Mouse (Mus musculus): Measurements from ENCODE around the gene Rap1gap. TPM values are rescaled to one million over a fixed set of nuclear protein-coding genes. Genes with fewer than 3 reads are reported as not detected.

Rap1gap gene
- polyA plus RNA-seq, 1 experiment from 2014 or later, result 3.3 TPM

DNA sequence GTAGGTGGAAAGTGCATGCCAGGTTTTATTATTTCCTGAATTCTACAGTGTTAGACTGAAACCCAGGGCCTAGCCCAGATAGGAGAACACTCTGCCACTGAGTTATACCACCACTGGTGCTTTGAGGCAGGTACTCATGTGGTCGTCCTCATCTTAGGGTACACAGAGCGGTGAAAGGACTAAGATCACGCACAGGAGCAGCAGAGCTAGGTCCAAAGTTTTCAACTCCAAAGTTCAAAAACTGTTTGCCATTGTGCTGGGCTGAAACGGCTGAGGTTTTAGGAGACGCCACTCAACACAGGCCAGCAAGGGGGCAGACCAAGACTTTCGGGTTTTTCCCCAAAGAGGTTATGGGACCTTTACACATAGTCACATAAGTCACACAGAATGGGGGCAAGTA lies 110.0 kb downstream of the Rap1gap start:
- no peak for ATAC-seq (replicated peaks; ENCODE audit: insufficient number of reproducible peaks, low FRiP score, low TSS enrichment)
- H3K4me2 ChIP-seq, result no peak overlapping the region
- H3K9me3 ChIP-seq (replicated peaks; ENCODE audit: control insufficient read depth, low read length), result no peaks in the 10 kb centered on the region
- no peak overlapping the region for H3K4me3 ChIP-seq (ENCODE audit: low read depth, low read length)
- H3K4me1 ChIP-seq (ENCODE audit: control insufficient read depth, insufficient read depth, low read length), result peaks cover 6% of the 10 kb centered on the region; the same call in 1 of the 2 replicates
- WGBS (ENCODE audit: insufficient replicate concordance), result 86% methylated on average over 6 of the region's 6 CpGs
- no peak overlapping the region for H3K27ac ChIP-seq (ENCODE audit: low read depth, low read length)
- H3K36me3 ChIP-seq (ENCODE audit: control insufficient read depth, insufficient read depth, low read length), result no peaks in the 10 kb centered on the region
- H3K27me3 ChIP-seq (ENCODE audit: control insufficient read depth, insufficient read depth, low read length), result peaks cover 4% of the 10 kb centered on the region; the same call in 1 of the 2 replicates
- no peak overlapping the region for H3K9ac ChIP-seq (ENCODE audit: low read depth, low read length)

GRCm38 (mm10) chr4:137777866-137778265 lies 113.3 kb downstream of the Rap1gap start:
- Histone ChIP-seq H3K9me3 (replicated peaks; ENCODE audit: control insufficient read depth, low read length) (no peaks in the 10 kb centered on the region), H3K27ac (ENCODE audit: low read depth, low read length) (no peak overlapping the region), H3K9ac (ENCODE audit: low read depth, low read length) (no peak overlapping the region), H3K4me3 (ENCODE audit: low read depth, low read length) (no peak overlapping the region), H3K4me1 (ENCODE audit: control insufficient read depth, insufficient read depth, low read length) (no peaks in the 10 kb centered on the region), H3K4me2 (no peak overlapping the region), H3K27me3 (ENCODE audit: control insufficient read depth, insufficient read depth, low read length) (no peaks in the 10 kb centered on the region), H3K36me3 (ENCODE audit: control insufficient read depth, insufficient read depth, low read length) (no peaks in the 10 kb centered on the region)
- 83% methylated on average over 4 of the region's 4 CpGs for WGBS (ENCODE audit: insufficient replicate concordance)
- ATAC-seq (replicated peaks; ENCODE audit: insufficient number of reproducible peaks, low FRiP score, low TSS enrichment), result no peak

GRCm38 (mm10) chr4:137778397-137779184 lies 114.1 kb downstream of the Rap1gap start:
- H3K9me3 ChIP-seq (replicated peaks; ENCODE audit: control insufficient read depth, low read length), result no peaks in the 10 kb centered on the region
- no peak overlapping the region for H3K4me3 ChIP-seq (ENCODE audit: low read depth, low read length)
- no peak overlapping the region for H3K4me2 ChIP-seq
- 83% methylated on average over 17 of the region's 17 CpGs for WGBS (ENCODE audit: insufficient replicate concordance)
- no peaks in the 10 kb centered on the region; the same call in 1 of the 2 replicates for H3K27me3 ChIP-seq (ENCODE audit: control insufficient read depth, insufficient read depth, low read length)
- H3K4me1 ChIP-seq (ENCODE audit: control insufficient read depth, insufficient read depth, low read length), result no peaks in the 10 kb centered on the region
- H3K27ac ChIP-seq (ENCODE audit: low read depth, low read length), result no peak overlapping the region
- H3K9ac ChIP-seq (ENCODE audit: low read depth, low read length), result no peak overlapping the region
- H3K36me3 ChIP-seq (ENCODE audit: control insufficient read depth, insufficient read depth, low read length), result no peaks in the 10 kb centered on the region
- ATAC-seq (replicated peaks; ENCODE audit: insufficient number of reproducible peaks, low FRiP score, low TSS enrichment), result no peak

Other genes with a start within 250 kb of the Rap1gap start
- not detected in 2 replicates for gene Cela3b, start 234.2 kb upstream of the Rap1gap start, polyA plus RNA-seq (2014; fragmentation: Nextera tagmentation; extraction: Ambion mirVana)
- not detected in 2 replicates for gene 1700013G24Rik, start 211.4 kb upstream of the Rap1gap start, polyA plus RNA-seq (2014; fragmentation: Nextera tagmentation; extraction: Ambion mirVana)
- 55.5 and 56.4 TPM in 2 replicates for gene Hspg2, start 196.0 kb upstream of the Rap1gap start, polyA plus RNA-seq (2014; fragmentation: Nextera tagmentation; extraction: Ambion mirVana)
- gene Ldlrad2, start 90.2 kb upstream of the Rap1gap start, polyA plus RNA-seq (2014; fragmentation: Nextera tagmentation; extraction: Ambion mirVana), result not detected in 2 replicates
- gene Usp48, start 71.0 kb upstream of the Rap1gap start, polyA plus RNA-seq (2014; fragmentation: Nextera tagmentation; extraction: Ambion mirVana), result 45.0 and 50.1 TPM in 2 replicates
- 0.86 and 1.2 TPM in 2 replicates for gene Alpl, start 131.7 kb downstream of the Rap1gap start, polyA plus RNA-seq (2014; fragmentation: Nextera tagmentation; extraction: Ambion mirVana)
- 129 and 157 TPM in 2 replicates for gene Ece1, start 197.5 kb downstream of the Rap1gap start, polyA plus RNA-seq (2014; fragmentation: Nextera tagmentation; extraction: Ambion mirVana)